In the genomic region with DNA sequence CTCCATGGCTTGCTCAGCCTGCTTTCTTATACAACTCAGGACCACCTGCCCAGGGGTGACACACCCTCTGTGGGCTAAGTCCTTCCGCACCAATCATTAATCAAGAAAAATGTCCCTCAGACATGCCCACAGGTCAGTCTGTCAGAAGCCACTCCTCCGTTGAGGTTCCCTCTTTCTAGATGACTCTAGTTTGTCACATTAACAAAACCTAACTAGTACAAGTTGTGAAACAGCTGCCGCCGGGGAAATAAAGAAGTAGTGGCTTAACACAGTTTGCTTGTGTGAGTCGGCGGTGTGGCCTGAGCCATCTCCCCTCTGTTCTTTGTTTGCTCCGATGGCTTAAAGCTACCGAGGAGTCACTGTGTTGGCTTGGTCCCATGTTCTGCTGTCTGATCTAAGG, we compare ENCODE assay signal across 10 mouse cellular contexts. TPM values are rescaled to one million over a fixed set of nuclear protein-coding genes. Genes with fewer than 3 reads are reported as not detected.
DNase-seq lines count a peak whose midpoint lies in the region; ATAC-seq and TF ChIP-seq lines count a peak whose summit lies in the region.
"Had no signal": no experiment of that assay in that cellular context is flagged by ENCODE, and none has a peak within 500 bp of the region (broad histone marks: within the 10 kb centered on the region; RNA-seq: fewer than 3 reads in every experiment).

No protein-coding gene starts in this region.

- peaks cover 8% of the 10 kb centered on the region for H3K27me3 ChIP-seq in hindbrain, embryonic 10.5 days (ENCODE audit: insufficient read depth, poor library complexity, severe bottlenecking)
- H3K27me3 ChIP-seq in hindbrain, embryonic 12.5 days = no peaks in the 10 kb centered on the region; the same call in none of the 2 replicates
- H3K27me3 ChIP-seq in midbrain, embryonic 11.5 days (ENCODE audit: control insufficient read depth, insufficient read depth, low read length) = no peaks in the 10 kb centered on the region; the same call in 1 of the 2 replicates
- no peaks in the 10 kb centered on the region for H3K27me3 ChIP-seq in midbrain, embryonic 16.5 days (ENCODE audit: control insufficient read depth, insufficient read depth, low read depth, low read length)
- no peaks in the 10 kb centered on the region for H3K27me3 ChIP-seq in hindbrain, postnatal 0 days (ENCODE audit: insufficient read depth, low read length)

- 82% methylated on average over 8 of the region's 8 CpGs for WGBS in hindbrain, embryonic 10.5 days
- 89% methylated on average over 8 of the region's 8 CpGs for WGBS in hindbrain, embryonic 12.5 days
- 78% methylated on average over 8 of the region's 8 CpGs for WGBS in midbrain, embryonic 11.5 days
- 77% methylated on average over 8 of the region's 8 CpGs for WGBS in midbrain, embryonic 16.5 days
- 74% methylated on average over 8 of the region's 8 CpGs for WGBS in hindbrain, postnatal 0 days

- peak overlapping the region; percentile 57 for H3K4me3 ChIP-seq in hindbrain, embryonic 10.5 days
- H3K4me3 ChIP-seq in hindbrain, embryonic 12.5 days = no peak overlapping the region
- no peak overlapping the region for H3K4me3 ChIP-seq in midbrain, embryonic 11.5 days (ENCODE audit: low read depth, low read length)
- H3K4me3 ChIP-seq in midbrain, embryonic 16.5 days (ENCODE audit: low read depth, low read length) = no peak overlapping the region
- no peak overlapping the region for H3K4me3 ChIP-seq in hindbrain, postnatal 0 days (ENCODE audit: low read length)

- H3K36me3 ChIP-seq in hindbrain, embryonic 10.5 days = 0 out of 2 replicates have a peak, but pooled peaks cover 3% of the 10 kb centered on the region
- no peaks in the 10 kb centered on the region for H3K36me3 ChIP-seq in hindbrain, embryonic 12.5 days
- no peaks in the 10 kb centered on the region for H3K36me3 ChIP-seq in midbrain, embryonic 11.5 days (ENCODE audit: control insufficient read depth, insufficient read depth, low read length)
- no peaks in the 10 kb centered on the region for H3K36me3 ChIP-seq in midbrain, embryonic 16.5 days (ENCODE audit: control insufficient read depth, insufficient read depth, low read length)
- no peaks in the 10 kb centered on the region for H3K36me3 ChIP-seq in hindbrain, postnatal 0 days (ENCODE audit: insufficient read depth, low read length)
- H3K36me3 ChIP-seq: heart, embryonic 13.5 days had no signal

- no peak for ATAC-seq in hindbrain, embryonic 12.5 days (ENCODE audit: low FRiP score)
- ATAC-seq in midbrain, embryonic 11.5 days (ENCODE audit: low FRiP score) = no peak; the same call in 1 of the 2 replicates
- no peak for ATAC-seq in midbrain, embryonic 16.5 days
- no peak for ATAC-seq in hindbrain, postnatal 0 days
- ATAC-seq in neutrophil, adult 5-6 weeks (ENCODE audit: extremely low read depth, insufficient number of reproducible peaks, low FRiP score, poor library complexity, severe bottlenecking) = peak; percentile 54

- peak overlapping the region; percentile 76 for H3K27ac ChIP-seq in hindbrain, embryonic 10.5 days
- H3K27ac ChIP-seq in hindbrain, embryonic 12.5 days = no peak overlapping the region
- no peak overlapping the region for H3K27ac ChIP-seq in midbrain, embryonic 11.5 days (ENCODE audit: low read depth, low read length)
- H3K27ac ChIP-seq in midbrain, embryonic 16.5 days (ENCODE audit: low read length) = no peak overlapping the region
- H3K27ac ChIP-seq in hindbrain, postnatal 0 days = peak overlapping the region; percentile 56; the same call in 1 of the 2 replicates
- H3K27ac ChIP-seq: heart, embryonic 13.5 days had no signal

- peaks cover 17% of the 10 kb centered on the region for H3K4me1 ChIP-seq in hindbrain, embryonic 10.5 days (replicated peaks)
- H3K4me1 ChIP-seq in hindbrain, embryonic 12.5 days = peaks cover 10% of the 10 kb centered on the region; the same call in 1 of the 2 replicates
- H3K4me1 ChIP-seq in midbrain, embryonic 11.5 days (ENCODE audit: control insufficient read depth, insufficient read depth, low read length) = peaks cover 4% of the 10 kb centered on the region
- peaks cover 7% of the 10 kb centered on the region; the same call in 1 of the 2 replicates for H3K4me1 ChIP-seq in midbrain, embryonic 16.5 days (ENCODE audit: control insufficient read depth, insufficient read depth, low read length)
- 0 out of 2 replicates have a peak, but pooled peaks cover 7% of the 10 kb centered on the region for H3K4me1 ChIP-seq in hindbrain, postnatal 0 days (ENCODE audit: insufficient read depth, low read length)

- TF ChIP-seq CTCF in hindbrain, postnatal 0 days (IDR thresholded peaks at IDR 0.05; ENCODE audit: low read depth) = no peak

- H3K9ac ChIP-seq in hindbrain, embryonic 12.5 days = no peak overlapping the region
- peak overlapping the region; percentile 57; the same call in 1 of the 2 replicates for H3K9ac ChIP-seq in midbrain, embryonic 11.5 days (ENCODE audit: low read length)
- no peak overlapping the region for H3K9ac ChIP-seq in midbrain, embryonic 16.5 days (ENCODE audit: low read depth, low read length)
- H3K9ac ChIP-seq in hindbrain, postnatal 0 days (replicated peaks; ENCODE audit: low read length) = no peak overlapping the region

- H3K4me2 ChIP-seq in hindbrain, embryonic 12.5 days (replicated peaks) = no peak overlapping the region
- peak overlapping the region; percentile 67; the same call in 1 of the 2 replicates for H3K4me2 ChIP-seq in midbrain, embryonic 11.5 days
- H3K4me2 ChIP-seq in midbrain, embryonic 16.5 days (ENCODE audit: low read length) = no peak overlapping the region
- no peak overlapping the region for H3K4me2 ChIP-seq in hindbrain, postnatal 0 days (ENCODE audit: low read depth, low read length)

- no peak for DNase-seq in hindbrain, embryonic 10.5 days (ENCODE audit: low spot score)
- no peak for DNase-seq in midbrain, embryonic 11.5 days (ENCODE audit: low spot score, missing footprints)
- no peak for DNase-seq in hindbrain, postnatal 0 days (ENCODE audit: low spot score)
- DNase-seq in thymus, adult 18-20 months = no peak
- no peak for DNase-seq in embryo, embryonic 11 days
- DNase-seq: thymus, adult 2 months had no signal

- no peaks in the 10 kb centered on the region for H3K9me3 ChIP-seq in hindbrain, embryonic 10.5 days
- no peaks in the 10 kb centered on the region for H3K9me3 ChIP-seq in hindbrain, embryonic 12.5 days (replicated peaks)
- H3K9me3 ChIP-seq in midbrain, embryonic 11.5 days (ENCODE audit: control insufficient read depth, low read length) = no peaks in the 10 kb centered on the region
- H3K9me3 ChIP-seq in midbrain, embryonic 16.5 days (replicated peaks; ENCODE audit: control insufficient read depth, low read length, poor library complexity, severe bottlenecking) = no peaks in the 10 kb centered on the region
- no peaks in the 10 kb centered on the region for H3K9me3 ChIP-seq in hindbrain, postnatal 0 days (ENCODE audit: low read length)
- H3K9me3 ChIP-seq: heart, embryonic 13.5 days had no signal

RNA-seq across cellular contexts. Expression of a gene that starts 36.8 kb away (rescaled TPM):
- 15.1 and 16.5 TPM in 2 replicates for polyA plus RNA-seq in hindbrain, embryonic 10.5 days (2016; fragmentation: Nextera tagmentation; extraction: Ambion mirVana)
- 31.5 and 32.7 TPM in 2 replicates for polyA plus RNA-seq in hindbrain, embryonic 12.5 days (2016; fragmentation: Nextera tagmentation; extraction: Ambion mirVana)
- 20.8 and 21.6 TPM in 2 replicates for polyA plus RNA-seq in midbrain, embryonic 11.5 days (2014; fragmentation: Nextera tagmentation; extraction: Ambion mirVana)
- 22.4 and 23.9 TPM in 2 replicates for polyA plus RNA-seq in midbrain, embryonic 16.5 days (2015; fragmentation: Nextera tagmentation; extraction: Ambion mirVana)
- 28.3 and 32.6 TPM in 2 replicates for total RNA-seq in hindbrain, postnatal 0 days (2014; rRNA removed)
- 18.4 and 19.2 TPM in 2 replicates for polyA plus RNA-seq in hindbrain, postnatal 0 days (2015; fragmentation: Nextera tagmentation; extraction: Ambion mirVana)
- total RNA-seq in neutrophil, adult 5-6 weeks (2017) = 89.5 and 91.6 TPM in 2 replicates

RNA-seq across cellular contexts. Expression of a gene that starts 51.1 kb away (rescaled TPM):
- polyA plus RNA-seq in hindbrain, embryonic 10.5 days (2016; fragmentation: Nextera tagmentation; extraction: Ambion mirVana) = 2,706 and 3,181 TPM in 2 replicates
- polyA plus RNA-seq in hindbrain, embryonic 12.5 days (2016; fragmentation: Nextera tagmentation; extraction: Ambion mirVana) = 3,274 and 3,635 TPM in 2 replicates
- polyA plus RNA-seq in midbrain, embryonic 11.5 days (2014; fragmentation: Nextera tagmentation; extraction: Ambion mirVana) = 3,662 and 3,728 TPM in 2 replicates
- polyA plus RNA-seq in midbrain, embryonic 16.5 days (2015; fragmentation: Nextera tagmentation; extraction: Ambion mirVana) = 2,888 and 3,200 TPM in 2 replicates
- total RNA-seq in hindbrain, postnatal 0 days (2014; rRNA removed) = 1,143 and 1,334 TPM in 2 replicates
- polyA plus RNA-seq in hindbrain, postnatal 0 days (2015; fragmentation: Nextera tagmentation; extraction: Ambion mirVana) = 1,977 and 1,992 TPM in 2 replicates
- total RNA-seq in neutrophil, adult 5-6 weeks (2017) = 2,143 and 2,209 TPM in 2 replicates

Comparison
In these comparisons a context has a peak if more than half of its experiments do, and no peak if none do; other contexts are left out.
1. H3K27ac ChIP-seq: peak in hindbrain, embryonic 10.5 days (single experiment) and hindbrain, postnatal 0 days (single experiment); none in hindbrain, embryonic 12.5 days (single experiment), midbrain, embryonic 11.5 days (single experiment) and midbrain, embryonic 16.5 days (single experiment).